Mouse (Mus musculus): Measurements from ENCODE around the gene Spryd3. TPM values are rescaled to one million over a fixed set of nuclear protein-coding genes. Genes with fewer than 3 reads are reported as not detected.

Gene Spryd3
- polyA plus RNA-seq, 1 experiment from 2014 or later: 19.0 TPM

GRCm38 (mm10) chr15:102135522-102136128 lies 409 bp downstream of the Spryd3 start:
- ATAC-seq (ENCODE audit: low FRiP score, low TSS enrichment): peak; percentile 71
- H3K4me3 ChIP-seq (ENCODE audit: low read length): peak overlapping the region; percentile 85
- H3K9me3 ChIP-seq (ENCODE audit: low read length): no peaks in the 10 kb centered on the region
- H3K27me3 ChIP-seq (ENCODE audit: insufficient read depth, low read length): no peaks in the 10 kb centered on the region
- peaks cover 11% of the 10 kb centered on the region for H3K4me1 ChIP-seq (ENCODE audit: insufficient read depth, low read length)
- H3K36me3 ChIP-seq (ENCODE audit: insufficient read depth, low read length): peaks cover 11% of the 10 kb centered on the region; the same call in 1 of the 2 replicates
- 2% methylated on average over 35 of the region's 35 CpGs for WGBS
- peak overlapping the region; percentile 56 for H3K27ac ChIP-seq (ENCODE audit: low read length)
- peak overlapping the region; percentile 82 for H3K4me2 ChIP-seq (replicated peaks; ENCODE audit: low read depth, low read length)
- peak overlapping the region; percentile 81 for H3K9ac ChIP-seq (replicated peaks; ENCODE audit: low read length)

DNA sequence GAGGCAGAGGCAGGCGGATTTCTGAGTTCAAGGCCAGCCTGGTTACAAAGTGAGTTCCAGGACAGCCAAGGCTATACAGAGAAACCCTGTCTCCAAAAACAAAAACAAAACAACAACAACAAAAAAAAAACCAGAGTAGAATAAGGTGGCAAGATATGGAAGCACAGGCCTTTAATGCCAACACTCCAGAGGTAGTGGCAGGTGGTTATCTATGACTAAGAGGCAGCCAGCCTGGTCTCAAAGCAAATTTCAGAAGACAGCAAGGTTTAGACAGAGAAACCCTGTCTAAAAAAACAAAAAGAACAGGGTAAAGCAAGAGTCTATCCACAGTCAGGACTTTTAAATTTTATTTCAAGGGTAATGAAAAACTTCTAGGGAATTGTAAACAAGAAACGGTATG lies 1.3 kb downstream of the Spryd3 start:
- H3K9ac ChIP-seq (replicated peaks; ENCODE audit: low read length): no peak overlapping the region
- 79% methylated on average over 2 of the region's 2 CpGs for WGBS

DNA sequence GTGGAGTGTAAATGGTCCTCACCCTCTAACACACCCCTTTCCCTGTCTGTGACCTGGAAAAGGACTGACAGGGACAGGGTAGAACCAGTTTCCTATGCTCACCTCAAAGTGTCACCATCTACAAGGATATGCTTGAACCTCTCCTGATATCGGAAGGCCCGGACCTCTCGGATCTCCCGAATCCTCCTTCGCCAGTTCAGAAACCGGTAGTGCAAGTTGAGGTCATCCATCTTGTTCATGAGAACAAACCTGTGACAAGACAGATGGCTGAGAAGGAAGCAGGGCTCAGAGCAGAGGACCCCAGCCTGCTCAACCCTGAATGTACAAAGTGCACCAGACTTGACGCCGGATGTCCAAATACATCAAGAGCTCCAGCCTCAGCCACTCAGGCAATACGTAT lies 2.7 kb downstream of the Spryd3 start:
- no peak overlapping the region for H3K9ac ChIP-seq (replicated peaks; ENCODE audit: low read length)
- no peak for ATAC-seq (ENCODE audit: low FRiP score, low TSS enrichment)
- H3K9me3 ChIP-seq (ENCODE audit: low read length): no peaks in the 10 kb centered on the region
- no peaks in the 10 kb centered on the region for H3K27me3 ChIP-seq (ENCODE audit: insufficient read depth, low read length)
- WGBS: 84% methylated on average over 9 of the region's 9 CpGs
- H3K36me3 ChIP-seq (ENCODE audit: insufficient read depth, low read length): peaks cover 31% of the 10 kb centered on the region
- no peak overlapping the region for H3K4me3 ChIP-seq (ENCODE audit: low read length)
- peaks cover 11% of the 10 kb centered on the region for H3K4me1 ChIP-seq (ENCODE audit: insufficient read depth, low read length)
- H3K27ac ChIP-seq (ENCODE audit: low read length): no peak overlapping the region
- H3K4me2 ChIP-seq (replicated peaks; ENCODE audit: low read depth, low read length): no peak overlapping the region

More for the DNA sequence above, 1.3 kb downstream of the Spryd3 start:
- peaks cover 11% of the 10 kb centered on the region for H3K4me1 ChIP-seq (ENCODE audit: insufficient read depth, low read length)
- no peaks in the 10 kb centered on the region for H3K9me3 ChIP-seq (ENCODE audit: low read length)
- no peak overlapping the region for H3K27ac ChIP-seq (ENCODE audit: low read length)
- no peak for ATAC-seq (ENCODE audit: low FRiP score, low TSS enrichment)
- no peak overlapping the region for H3K4me2 ChIP-seq (replicated peaks; ENCODE audit: low read depth, low read length)
- no peak overlapping the region for H3K4me3 ChIP-seq (ENCODE audit: low read length)
- peaks cover 20% of the 10 kb centered on the region for H3K36me3 ChIP-seq (ENCODE audit: insufficient read depth, low read length)
- no peaks in the 10 kb centered on the region for H3K27me3 ChIP-seq (ENCODE audit: insufficient read depth, low read length)

- 40% methylated on average over 2 of the region's 2 CpGs for WGBS
- Histone ChIP-seq H3K4me2 (replicated peaks; ENCODE audit: low read depth, low read length) (no peak overlapping the region), H3K4me1 (ENCODE audit: insufficient read depth, low read length) (no peaks in the 10 kb centered on the region), H3K4me3 (ENCODE audit: low read length) (no peak overlapping the region), H3K27me3 (ENCODE audit: insufficient read depth, low read length) (no peaks in the 10 kb centered on the region), H3K9ac (replicated peaks; ENCODE audit: low read length) (no peak overlapping the region), H3K27ac (ENCODE audit: low read length) (peak overlapping the region; percentile 49), H3K36me3 (ENCODE audit: insufficient read depth, low read length) (peaks cover 43% of the 10 kb centered on the region), H3K9me3 (ENCODE audit: low read length) (no peaks in the 10 kb centered on the region)
- ATAC-seq (ENCODE audit: low FRiP score, low TSS enrichment): no peak
These were observed 9.7 kb downstream of the Spryd3 start for GRCm38 (mm10) chr15:102126303-102126702.

- H3K4me1 ChIP-seq (ENCODE audit: insufficient read depth, low read length): no peaks in the 10 kb centered on the region
- H3K27me3 ChIP-seq (ENCODE audit: insufficient read depth, low read length): no peaks in the 10 kb centered on the region
- no peak overlapping the region for H3K4me3 ChIP-seq (ENCODE audit: low read length)
- H3K27ac ChIP-seq (ENCODE audit: low read length): no peak overlapping the region
- no peak for ATAC-seq (ENCODE audit: low FRiP score, low TSS enrichment)
- no peaks in the 10 kb centered on the region for H3K9me3 ChIP-seq (ENCODE audit: low read length)
- no peak overlapping the region for H3K4me2 ChIP-seq (replicated peaks; ENCODE audit: low read depth, low read length)
- H3K9ac ChIP-seq (replicated peaks; ENCODE audit: low read length): no peak overlapping the region
- 88% methylated on average over 5 of the region's 5 CpGs for WGBS
- H3K36me3 ChIP-seq (ENCODE audit: insufficient read depth, low read length): peaks cover 43% of the 10 kb centered on the region
These were observed 15.5 kb downstream of the Spryd3 start for GRCm38 (mm10) chr15:102120530-102120929.

DNA sequence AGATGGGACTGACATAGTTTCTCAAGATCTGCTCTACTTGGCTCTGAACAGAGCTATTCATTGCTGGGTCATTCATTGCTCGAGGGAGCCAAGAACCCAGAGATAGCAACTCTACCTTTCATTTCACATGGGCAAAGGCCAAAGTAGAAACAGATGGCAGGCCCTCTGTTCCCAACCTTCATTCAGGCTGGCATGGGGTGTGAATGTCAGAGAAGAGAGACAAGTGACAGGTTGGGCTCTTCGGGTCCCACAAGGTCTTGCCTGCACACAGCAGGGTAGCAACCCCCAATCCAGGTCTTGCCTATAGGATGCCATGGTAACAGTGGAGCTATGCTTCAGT lies 16.2 kb downstream of the Spryd3 start:
- no peak overlapping the region for H3K9ac ChIP-seq (replicated peaks; ENCODE audit: low read length)
- H3K36me3 ChIP-seq (ENCODE audit: insufficient read depth, low read length): peaks cover 44% of the 10 kb centered on the region
- no peaks in the 10 kb centered on the region for H3K4me1 ChIP-seq (ENCODE audit: insufficient read depth, low read length)
- H3K4me3 ChIP-seq (ENCODE audit: low read length): no peak overlapping the region
- WGBS: 82% methylated on average over 2 of the region's 2 CpGs
- H3K4me2 ChIP-seq (replicated peaks; ENCODE audit: low read depth, low read length): no peak overlapping the region
- no peak for ATAC-seq (ENCODE audit: low FRiP score, low TSS enrichment)
- no peak overlapping the region for H3K27ac ChIP-seq (ENCODE audit: low read length)
- no peaks in the 10 kb centered on the region for H3K9me3 ChIP-seq (ENCODE audit: low read length)
- H3K27me3 ChIP-seq (ENCODE audit: insufficient read depth, low read length): no peaks in the 10 kb centered on the region

DNA sequence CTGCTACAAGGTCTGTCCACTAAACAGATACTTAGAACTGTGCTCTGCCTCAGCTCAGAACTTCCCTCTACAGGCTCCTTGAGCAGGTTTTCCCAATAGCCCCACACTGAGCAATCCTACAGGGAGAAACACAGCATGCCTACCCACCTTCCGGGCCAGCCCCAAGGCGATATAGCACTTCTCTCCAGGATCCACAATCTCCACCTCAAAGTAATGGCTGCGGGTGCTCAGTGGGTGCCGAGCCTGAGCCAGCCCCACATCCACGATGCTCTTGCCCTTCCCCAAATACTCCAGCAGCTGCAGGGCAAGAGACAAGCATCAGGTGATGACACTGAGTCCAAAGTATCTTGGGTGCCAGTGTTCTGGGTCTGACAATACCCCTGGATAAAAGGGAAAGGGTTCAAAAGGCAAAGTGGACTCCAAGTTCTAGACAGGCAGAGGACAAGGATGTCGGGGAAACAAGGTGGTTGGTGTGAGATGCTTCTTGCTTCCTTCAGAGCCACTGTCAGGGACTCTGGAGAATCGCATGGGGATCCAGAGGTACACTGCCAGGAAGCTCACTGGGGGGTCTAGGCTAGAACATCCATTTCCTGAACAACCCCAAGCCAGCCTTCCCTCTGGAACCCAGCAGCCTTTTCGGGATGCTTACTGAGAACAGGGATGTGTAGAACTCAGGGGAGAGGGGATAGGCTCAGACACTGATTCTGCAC lies 16.8 kb downstream of the Spryd3 start:
- Histone ChIP-seq H3K4me2 (replicated peaks; ENCODE audit: low read depth, low read length) (no peak overlapping the region), H3K27me3 (ENCODE audit: insufficient read depth, low read length) (no peaks in the 10 kb centered on the region), H3K36me3 (ENCODE audit: insufficient read depth, low read length) (peaks cover 49% of the 10 kb centered on the region), H3K4me1 (ENCODE audit: insufficient read depth, low read length) (no peaks in the 10 kb centered on the region), H3K27ac (ENCODE audit: low read length) (no peak overlapping the region), H3K9me3 (ENCODE audit: low read length) (no peaks in the 10 kb centered on the region), H3K4me3 (ENCODE audit: low read length) (no peak overlapping the region), H3K9ac (replicated peaks; ENCODE audit: low read length) (no peak overlapping the region)
- WGBS: 82% methylated on average over 8 of the region's 8 CpGs
- no peak for ATAC-seq (ENCODE audit: low FRiP score, low TSS enrichment)

DNA sequence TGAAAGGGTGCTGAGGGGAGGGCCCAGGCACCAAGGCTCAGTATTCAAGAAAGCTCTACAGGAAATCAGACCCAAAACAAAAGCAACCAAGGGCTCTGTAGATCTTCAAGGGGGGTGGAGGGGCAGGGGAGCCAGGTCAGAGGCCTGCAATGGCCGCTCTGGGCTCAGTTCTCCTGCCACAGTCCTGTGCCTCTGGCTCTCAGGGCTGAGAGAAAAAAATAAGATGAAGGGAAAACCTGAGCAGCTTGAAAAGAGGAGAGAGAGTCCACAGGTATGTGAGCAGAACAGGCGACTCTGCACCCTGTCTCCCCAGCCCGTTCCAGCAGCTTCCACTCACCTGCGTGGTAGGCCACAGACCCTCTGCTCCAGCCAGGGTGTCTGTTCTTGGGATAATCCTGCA lies 17.4 kb downstream of the Spryd3 start:
- Histone ChIP-seq H3K4me2 (replicated peaks; ENCODE audit: low read depth, low read length) (no peak overlapping the region), H3K4me1 (ENCODE audit: insufficient read depth, low read length) (no peaks in the 10 kb centered on the region), H3K9ac (replicated peaks; ENCODE audit: low read length) (peak overlapping the region; percentile 22; the same call in 1 of the 2 replicates), H3K27ac (ENCODE audit: low read length) (no peak overlapping the region), H3K4me3 (ENCODE audit: low read length) (no peak overlapping the region), H3K27me3 (ENCODE audit: insufficient read depth, low read length) (no peaks in the 10 kb centered on the region), H3K36me3 (ENCODE audit: insufficient read depth, low read length) (peaks cover 56% of the 10 kb centered on the region), H3K9me3 (ENCODE audit: low read length) (no peaks in the 10 kb centered on the region)
- WGBS: 86% methylated on average over 4 of the region's 4 CpGs
- no peak for ATAC-seq (ENCODE audit: low FRiP score, low TSS enrichment)

GRCm38 (mm10) chr15:102117461-102118443 lies 18.3 kb downstream of the Spryd3 start:
- no peak overlapping the region for H3K4me3 ChIP-seq (ENCODE audit: low read length)
- H3K4me1 ChIP-seq (ENCODE audit: insufficient read depth, low read length): no peaks in the 10 kb centered on the region
- H3K36me3 ChIP-seq (ENCODE audit: insufficient read depth, low read length): peaks cover 60% of the 10 kb centered on the region
- H3K4me2 ChIP-seq (replicated peaks; ENCODE audit: low read depth, low read length): no peak overlapping the region
- H3K27me3 ChIP-seq (ENCODE audit: insufficient read depth, low read length): no peaks in the 10 kb centered on the region
- ATAC-seq (ENCODE audit: low FRiP score, low TSS enrichment): peak; percentile 49
- no peak overlapping the region for H3K27ac ChIP-seq (ENCODE audit: low read length)
- no peak overlapping the region for H3K9ac ChIP-seq (replicated peaks; ENCODE audit: low read length)
- 54% methylated on average over 19 of the region's 19 CpGs for WGBS
- H3K9me3 ChIP-seq (ENCODE audit: low read length): no peaks in the 10 kb centered on the region
